Mouse (Mus musculus) cerebellum, adult 2 months (tissue): ENCODE measurements around the gene Lrp3.

ENCODE experiments used
- CTCF ChIP-seq: fragments of 200-500 bp; IDR thresholded peaks from 2 replicates; pipeline ENCODE4 v1.5.1; 2011; ENCODE audit warnings: low read depth, mild to moderate bottlenecking, control low read depth, low read length, moderate library complexity, borderline replicate concordance; ENCODE audit not compliant: insufficient read depth
- POLR2A ChIP-seq: fragments of 200-500 bp; IDR thresholded peaks from 2 replicates; pipeline ENCODE4 v1.6.1; 2011; ENCODE audit warnings: low read length, control low read depth, borderline replicate concordance; ENCODE audit not compliant: insufficient read depth

DNA sequence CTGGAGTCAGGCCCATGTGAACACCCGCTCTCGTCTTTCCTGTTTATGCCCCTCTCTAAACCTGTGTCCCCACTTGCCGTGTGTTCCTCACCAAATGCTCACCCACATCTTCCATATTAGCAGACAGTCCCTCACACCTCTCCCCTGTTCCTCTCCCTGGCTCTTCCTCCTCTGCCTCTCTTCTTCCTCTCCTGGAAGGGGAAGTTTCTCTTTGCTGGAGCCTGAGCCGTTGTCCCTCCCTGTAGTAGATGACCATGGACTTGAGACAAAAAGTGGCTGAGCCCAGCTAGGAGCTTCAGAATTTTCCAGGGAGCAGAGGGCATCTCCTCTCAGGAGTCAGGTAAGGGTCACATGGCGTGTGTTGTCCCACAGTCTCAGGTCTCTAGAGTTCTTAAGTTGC, 48.3 kb downstream of the Lrp3 start:
- TF ChIP-seq POLR2A (no peak), CTCF (no peak)
